ENCODE assay signal across 21 mouse cellular contexts in genomic region chr1:55227376-55227775, GRCm38 (mm10). TPM values are rescaled to one million over a fixed set of nuclear protein-coding genes. Genes with fewer than 3 reads are reported as not detected.
DNase-seq lines count a peak whose midpoint lies in the region; ATAC-seq lines count a peak whose summit lies in the region.
"Had no signal": no experiment of that assay in that cellular context is flagged by ENCODE, and none has a peak within 500 bp of the region (broad histone marks: within the 10 kb centered on the region; RNA-seq: fewer than 3 reads in every experiment).

No protein-coding gene starts in this region.

- H3K27ac ChIP-seq in forebrain, embryonic 10.5 days, result no peak overlapping the region
- no peak overlapping the region for H3K27ac ChIP-seq in forebrain, embryonic 14.5 days (ENCODE audit: low read depth, low read length)
- H3K27ac ChIP-seq in intestine, embryonic 14.5 days (ENCODE audit: low read depth), result no peak overlapping the region
- no peak overlapping the region for H3K27ac ChIP-seq in intestine, embryonic 15.5 days
- H3K27ac ChIP-seq in embryonic facial prominence, embryonic 14.5 days (replicated peaks; ENCODE audit: low read depth, low read length), result no peak overlapping the region
- H3K27ac ChIP-seq: hindbrain, embryonic 13.5 days; liver, embryonic 12.5 days; midbrain, embryonic 13.5 days; neural tube, embryonic 13.5 days had no signal

- H3K4me3 ChIP-seq in forebrain, embryonic 10.5 days, result no peak overlapping the region
- no peak overlapping the region for H3K4me3 ChIP-seq in forebrain, embryonic 14.5 days (ENCODE audit: low read depth, low read length)
- no peak overlapping the region for H3K4me3 ChIP-seq in intestine, embryonic 14.5 days (ENCODE audit: low read depth, low read length)
- H3K4me3 ChIP-seq in intestine, embryonic 15.5 days (replicated peaks), result no peak overlapping the region
- H3K4me3 ChIP-seq in embryonic facial prominence, embryonic 14.5 days (ENCODE audit: low read depth, low read length), result no peak overlapping the region

- ATAC-seq in forebrain, embryonic 14.5 days, result no peak
- ATAC-seq in intestine, embryonic 14.5 days (replicated peaks; ENCODE audit: low FRiP score, low TSS enrichment, low read depth), result no peak
- ATAC-seq in intestine, embryonic 15.5 days, result no peak
- ATAC-seq in embryonic facial prominence, embryonic 14.5 days (ENCODE audit: low read depth), result no peak
- ATAC-seq: intestine, postnatal 0 days; liver, embryonic 12.5 days; midbrain, embryonic 13.5 days had no signal

- H3K9ac ChIP-seq in forebrain, embryonic 14.5 days (ENCODE audit: low read length), result no peak overlapping the region
- no peak overlapping the region for H3K9ac ChIP-seq in intestine, embryonic 14.5 days (ENCODE audit: low read length)
- no peak overlapping the region for H3K9ac ChIP-seq in intestine, embryonic 15.5 days
- peak overlapping the region; percentile 42; the same call in 1 of the 2 replicates for H3K9ac ChIP-seq in embryonic facial prominence, embryonic 14.5 days (ENCODE audit: low read depth, low read length)
- H3K9ac ChIP-seq: liver, embryonic 12.5 days; midbrain, embryonic 13.5 days had no signal

- H3K4me2 ChIP-seq in forebrain, embryonic 14.5 days (ENCODE audit: low read length), result no peak overlapping the region
- H3K4me2 ChIP-seq in intestine, embryonic 14.5 days (ENCODE audit: low read length), result no peak overlapping the region
- no peak overlapping the region for H3K4me2 ChIP-seq in intestine, embryonic 15.5 days (replicated peaks)
- H3K4me2 ChIP-seq in embryonic facial prominence, embryonic 14.5 days (ENCODE audit: low read depth, low read length), result 0 out of 2 replicates have a peak overlapping the region, but pooled peaks have one; percentile 29

- peak; percentile 12 for DNase-seq in forebrain, embryonic 10.5 days (ENCODE audit: extremely low spot score, low spot score)
- DNase-seq in forebrain, embryonic 14.5 days (ENCODE audit: low spot score), result no peak
- peak; percentile 48 for DNase-seq in intestine, embryonic 14.5 days (ENCODE audit: low spot score)
- DNase-seq in 3T3-L1 (ENCODE audit: low read depth, low spot score), result peak; percentile 44
- DNase-seq in embryonic facial prominence, embryonic 14.5 days (ENCODE audit: low spot score), result no peak
- DNase-seq in kidney, adult 18-20 months, result no peak
- DNase-seq in frontal cortex, postnatal 10 days (ENCODE audit: low spot score in 2 of 2), result no peak
- DNase-seq: cerebellum, adult 18-20 months; cerebellum, postnatal 36 days; gastrocnemius, postnatal 10 days; heart, postnatal 10 days; layer of hippocampus, postnatal 36 days; thymus, postnatal 36 days had no signal

- no peaks in the 10 kb centered on the region for H3K36me3 ChIP-seq in forebrain, embryonic 10.5 days (replicated peaks)
- no peaks in the 10 kb centered on the region for H3K36me3 ChIP-seq in forebrain, embryonic 14.5 days (ENCODE audit: control insufficient read depth, insufficient read depth, low read length)
- no peaks in the 10 kb centered on the region for H3K36me3 ChIP-seq in intestine, embryonic 14.5 days (ENCODE audit: control insufficient read depth, insufficient read depth, low read length)
- no peaks in the 10 kb centered on the region for H3K36me3 ChIP-seq in intestine, embryonic 15.5 days
- H3K36me3 ChIP-seq in embryonic facial prominence, embryonic 14.5 days (ENCODE audit: control insufficient read depth, insufficient read depth, low read length), result no peaks in the 10 kb centered on the region
- H3K36me3 ChIP-seq: G1E; hindbrain, embryonic 13.5 days; liver, embryonic 12.5 days; lung, embryonic 15.5 days; midbrain, embryonic 13.5 days; neural tube, embryonic 13.5 days had no signal

- no peaks in the 10 kb centered on the region for H3K9me3 ChIP-seq in forebrain, embryonic 10.5 days
- H3K9me3 ChIP-seq in forebrain, embryonic 14.5 days (replicated peaks; ENCODE audit: control insufficient read depth, low read length), result no peaks in the 10 kb centered on the region
- H3K9me3 ChIP-seq in intestine, embryonic 14.5 days (ENCODE audit: control insufficient read depth, low read length), result no peaks in the 10 kb centered on the region
- H3K9me3 ChIP-seq in intestine, embryonic 15.5 days, result no peaks in the 10 kb centered on the region
- H3K9me3 ChIP-seq in embryonic facial prominence, embryonic 14.5 days (ENCODE audit: control insufficient read depth, low read length), result no peaks in the 10 kb centered on the region
- H3K9me3 ChIP-seq: G1E; hindbrain, embryonic 13.5 days; liver, embryonic 12.5 days; lung, embryonic 15.5 days; midbrain, embryonic 13.5 days; neural tube, embryonic 13.5 days had no signal

- H3K4me1 ChIP-seq in forebrain, embryonic 10.5 days, result peaks cover 34% of the 10 kb centered on the region
- H3K4me1 ChIP-seq in forebrain, embryonic 14.5 days (ENCODE audit: control insufficient read depth, insufficient read depth, low read length), result peaks cover 8% of the 10 kb centered on the region; the same call in 1 of the 2 replicates
- peaks cover 6% of the 10 kb centered on the region; the same call in 1 of the 2 replicates for H3K4me1 ChIP-seq in intestine, embryonic 14.5 days (replicated peaks; ENCODE audit: control insufficient read depth, insufficient read depth, low read length)
- H3K4me1 ChIP-seq in intestine, embryonic 15.5 days (replicated peaks), result 0 out of 2 replicates have a peak, but pooled peaks cover 4% of the 10 kb centered on the region
- peaks cover 7% of the 10 kb centered on the region; the same call in 1 of the 2 replicates for H3K4me1 ChIP-seq in embryonic facial prominence, embryonic 14.5 days (ENCODE audit: control insufficient read depth, insufficient read depth, low read length)
- H3K4me1 ChIP-seq: liver, embryonic 12.5 days had no signal

- 33% methylated on average over 1 of the region's 1 CpGs for WGBS in forebrain, embryonic 10.5 days
- WGBS in forebrain, embryonic 14.5 days, result 48% methylated on average over 1 of the region's 1 CpGs
- WGBS in intestine, embryonic 14.5 days, result 30% methylated on average over 1 of the region's 1 CpGs
- WGBS in intestine, embryonic 15.5 days, result 42% methylated on average over 1 of the region's 1 CpGs
- 30% methylated on average over 1 of the region's 1 CpGs for WGBS in embryonic facial prominence, embryonic 14.5 days

- H3K27me3 ChIP-seq in forebrain, embryonic 10.5 days (ENCODE audit: poor library complexity, severe bottlenecking), result peaks cover 19% of the 10 kb centered on the region
- 0 out of 2 replicates have a peak, but pooled peaks cover 5% of the 10 kb centered on the region for H3K27me3 ChIP-seq in forebrain, embryonic 14.5 days (replicated peaks; ENCODE audit: control insufficient read depth, insufficient read depth, low read length)
- H3K27me3 ChIP-seq in intestine, embryonic 14.5 days (replicated peaks; ENCODE audit: control insufficient read depth, insufficient read depth, low read length), result no peaks in the 10 kb centered on the region
- H3K27me3 ChIP-seq in intestine, embryonic 15.5 days (replicated peaks), result 0 out of 2 replicates have a peak, but pooled peaks cover 5% of the 10 kb centered on the region
- H3K27me3 ChIP-seq in embryonic facial prominence, embryonic 14.5 days (replicated peaks; ENCODE audit: control insufficient read depth, insufficient read depth, low read length), result no peaks in the 10 kb centered on the region
- H3K27me3 ChIP-seq: lung, embryonic 15.5 days; neural tube, embryonic 13.5 days had no signal

RNA-seq across cellular contexts. Expression of gene Rftn2, which starts 0.8 kb away (rescaled TPM):
- 5.2 and 6.2 TPM in 2 replicates for polyA plus RNA-seq in forebrain, embryonic 10.5 days (2016; fragmentation: Nextera tagmentation; extraction: Ambion mirVana)
- 12.1 and 12.2 TPM in 2 replicates for polyA plus RNA-seq in forebrain, embryonic 14.5 days (2014; fragmentation: Nextera tagmentation; extraction: Ambion mirVana)
- polyA plus RNA-seq in intestine, embryonic 14.5 days (2014; fragmentation: Nextera tagmentation; extraction: Ambion mirVana), result 9.4 and 14.8 TPM in 2 replicates
- polyA plus RNA-seq in intestine, embryonic 15.5 days (2015; fragmentation: Nextera tagmentation; extraction: Ambion mirVana), result 8.5 and 9.8 TPM in 2 replicates
- 20.3 and 20.6 TPM in 2 replicates for polyA plus RNA-seq in embryonic facial prominence, embryonic 14.5 days (2014; fragmentation: Nextera tagmentation; extraction: Ambion mirVana)

RNA-seq across cellular contexts. Expression of gene Mars2, which starts 9.6 kb away (rescaled TPM):
- polyA plus RNA-seq in forebrain, embryonic 10.5 days (2016; fragmentation: Nextera tagmentation; extraction: Ambion mirVana), result 3.4 and 3.6 TPM in 2 replicates
- 3.0 and 4.5 TPM in 2 replicates for polyA plus RNA-seq in forebrain, embryonic 14.5 days (2014; fragmentation: Nextera tagmentation; extraction: Ambion mirVana)
- 4.6 and 5.5 TPM in 2 replicates for polyA plus RNA-seq in intestine, embryonic 14.5 days (2014; fragmentation: Nextera tagmentation; extraction: Ambion mirVana)
- 5.2 and 5.3 TPM in 2 replicates for polyA plus RNA-seq in intestine, embryonic 15.5 days (2015; fragmentation: Nextera tagmentation; extraction: Ambion mirVana)
- polyA plus RNA-seq in embryonic facial prominence, embryonic 14.5 days (2014; fragmentation: Nextera tagmentation; extraction: Ambion mirVana), result 3.1 and 3.3 TPM in 2 replicates

Comparison
In these comparisons a context has a peak if more than half of its experiments do, and no peak if none do; other contexts are left out.
1. DNase-seq: peak in forebrain, embryonic 10.5 days (single experiment), intestine, embryonic 14.5 days (single experiment) and 3T3-L1 (single experiment); none in forebrain, embryonic 14.5 days (single experiment), embryonic facial prominence, embryonic 14.5 days (single experiment), kidney, adult 18-20 months (single experiment) and frontal cortex, postnatal 10 days (0 of 2).